Mouse (Mus musculus) kidney, adult 2 months (tissue): ENCODE results near the gene Egfr.

Source experiments
- CTCF ChIP-seq: fragments of 200-500 bp; conservative IDR thresholded peaks from 2 replicates; pipeline ENCODE4 v1.5.1; 2011; ENCODE audit warnings: low read depth, mild to moderate bottlenecking, control low read depth, low read length, moderate library complexity, mixed read lengths; ENCODE audit not compliant: insufficient read depth, insufficient read length
- POLR2A ChIP-seq: fragments of 200-500 bp; IDR thresholded peaks from one replicate; pipeline ENCODE4 v1.6.1; 2011; ENCODE audit warnings: low read depth, low read length, control low read depth

- TF ChIP-seq POLR2A = no peak
- TF ChIP-seq CTCF = no peak
These were observed 16.8 kb upstream of the Egfr start for GRCm38 (mm10) chr11:16735083-16735644.
